Mouse (Mus musculus): ENCODE results near the gene 2010106E10Rik.

DNA sequence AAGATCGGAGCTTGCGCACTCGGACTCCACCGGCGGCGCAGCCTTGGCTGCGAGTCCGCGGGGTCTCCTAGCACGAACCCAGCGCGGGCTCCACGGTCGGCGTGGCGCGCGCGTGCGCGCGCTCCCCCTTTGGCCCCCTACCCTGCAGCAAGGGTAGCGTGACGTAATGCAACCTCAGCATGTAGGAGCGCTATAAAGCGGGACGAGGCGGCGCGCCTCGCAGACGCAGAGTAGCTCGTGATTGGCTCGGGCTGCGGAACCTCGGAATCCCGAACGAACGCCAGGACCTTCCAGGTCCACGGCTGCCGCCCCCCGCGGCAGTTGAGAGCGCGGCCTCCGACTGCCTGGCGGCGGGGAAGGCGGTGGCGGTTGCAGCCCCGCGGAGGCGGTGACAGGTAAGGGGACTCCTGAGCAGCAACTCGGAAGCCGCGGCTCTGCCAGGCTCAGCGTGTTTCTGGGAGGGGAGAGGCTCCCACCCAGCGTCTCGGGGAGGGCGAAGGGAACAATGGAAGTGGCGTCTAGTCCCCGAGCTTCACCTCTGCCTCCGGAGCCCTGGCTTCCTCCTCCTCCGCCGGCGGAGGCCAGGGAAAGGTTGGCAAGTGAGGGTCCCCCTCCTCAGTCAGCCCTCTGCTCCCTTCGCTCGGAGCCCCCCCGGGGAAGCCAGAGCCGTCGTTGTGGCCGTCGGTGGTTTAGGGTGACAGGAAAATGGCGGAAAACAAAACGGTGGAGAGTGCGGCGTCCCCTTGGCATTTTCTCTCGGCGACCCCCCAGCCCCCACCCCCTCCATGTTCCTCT, 105.6 kb downstream of the 2010106E10Rik start, which contains the start of gene Zfp711:
- TF ChIP-seq POLR2A (IDR thresholded peaks at IDR 0.05; ENCODE audit: borderline replicate concordance, insufficient read depth, low read length) (peak; percentile 48; the same call in 1 of the 2 replicates), CTCF (IDR thresholded peaks at IDR 0.05; ENCODE audit: borderline replicate concordance, insufficient read depth, low read depth, low read length) (no peak)

Measured in cerebellum, adult 2 months (tissue).